Mouse (Mus musculus) left cerebral cortex, adult 2 months (tissue): ENCODE measurements around the gene Brwd1. TPM values are rescaled to one million over a fixed set of nuclear protein-coding genes. Genes with fewer than 3 reads are reported as not detected.

Source experiments
- DNase-seq, 2 experiments: peaks; one replicate each; pipeline ENCODE4 v3.0.0; 2021 to 2022; ENCODE audit warnings: low spot score in 2 of 2, mixed read lengths in 1 of 2; ENCODE audit errors: extremely low spot score in 1 of 2
- H3K27ac ChIP-seq: fragments of 200-600 bp; 2 replicates; pipeline ENCODE4 v1.8.1; 2022
- H3K4me3 ChIP-seq: fragments of 200-600 bp; 2 replicates; pipeline ENCODE4 v1.8.1; 2022
- CTCF ChIP-seq: fragments of 200-600 bp; IDR thresholded peaks from 2 replicates; pipeline ENCODE4 v1.8.1; 2022; ENCODE audit warnings: antibody characterized with exemption, mild to moderate bottlenecking, moderate library complexity
- intact Hi-C: fragments of 180-260 bp; cut with DNase I; formaldehyde crosslinking; loops from one replicate; pipeline ENCODE4 v1.15.1; 2025
- total RNA-seq, 2 experiments: library from RNA; stranded (reverse); gene quantifications; 2 replicates each; pipeline ENCODE4 v1.2.3; 2021

Gene Brwd1
- total RNA-seq, 2 experiments from 2014 or later: 164 to 167 TPM

GRCm38 (mm10) chr16:96095966-96096365, 13.6 kb upstream of the Brwd1 start:
- DNase-seq: no peak
- no peak overlapping the region for H3K27ac ChIP-seq
- H3K4me3 ChIP-seq: no peak overlapping the region
- no peak for TF ChIP-seq CTCF
- intact Hi-C loops: no loop called here

DNA sequence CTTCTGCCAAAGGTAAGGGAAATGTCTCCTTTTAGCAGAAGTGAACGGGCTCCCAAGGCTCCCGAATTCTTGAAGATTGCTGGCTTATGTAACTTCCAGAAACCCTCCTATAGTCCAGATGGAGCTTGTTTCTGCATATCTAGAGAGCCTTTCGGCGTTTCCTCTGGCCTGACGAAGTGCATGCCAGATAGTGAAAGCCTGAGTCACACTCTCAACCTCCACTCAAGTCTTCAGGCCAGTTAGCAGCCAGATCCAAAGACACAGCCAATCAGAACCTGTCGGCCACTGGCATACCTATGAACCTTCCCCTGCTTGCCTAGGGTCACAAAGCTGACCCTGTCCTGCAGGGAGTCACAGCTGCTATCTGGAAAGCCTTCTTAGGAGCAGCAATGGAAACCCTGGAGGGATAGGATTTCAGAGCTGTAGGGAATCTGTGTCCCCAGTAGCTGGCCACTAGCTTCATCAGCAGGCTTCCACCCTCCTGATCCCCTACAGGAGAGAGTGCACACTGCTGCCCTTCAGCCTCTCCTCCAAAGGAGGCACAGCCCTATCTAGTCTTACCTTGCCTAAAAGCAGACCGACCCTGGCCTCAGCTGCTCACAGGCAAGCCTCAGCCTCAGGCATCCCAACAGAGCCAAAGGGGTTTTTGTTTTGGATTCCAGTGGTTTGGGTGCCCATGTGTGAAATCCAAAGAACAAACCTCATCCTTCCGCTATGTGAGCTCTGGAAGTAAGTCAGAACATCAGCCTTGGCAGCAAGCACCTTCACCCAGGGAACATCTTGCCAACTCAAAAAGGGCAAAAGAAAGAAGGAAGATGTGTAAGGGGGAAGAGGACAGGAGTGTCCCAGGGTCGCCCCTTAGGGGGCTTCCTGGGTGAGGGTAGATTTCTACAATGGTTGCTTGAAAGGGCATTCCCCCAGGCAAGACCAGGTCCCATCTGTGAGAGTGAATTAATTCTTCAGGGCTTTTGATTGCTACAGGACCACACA, 9.5 kb upstream of the Brwd1 start:
- TF ChIP-seq CTCF: no peak; the same call in 1 of the 2 replicates
- Histone ChIP-seq H3K27ac (no peak overlapping the region; the same call in 1 of the 2 replicates), H3K4me3 (no peak overlapping the region)
- intact Hi-C loops: no loop called here
- no peak for DNase-seq

DNA sequence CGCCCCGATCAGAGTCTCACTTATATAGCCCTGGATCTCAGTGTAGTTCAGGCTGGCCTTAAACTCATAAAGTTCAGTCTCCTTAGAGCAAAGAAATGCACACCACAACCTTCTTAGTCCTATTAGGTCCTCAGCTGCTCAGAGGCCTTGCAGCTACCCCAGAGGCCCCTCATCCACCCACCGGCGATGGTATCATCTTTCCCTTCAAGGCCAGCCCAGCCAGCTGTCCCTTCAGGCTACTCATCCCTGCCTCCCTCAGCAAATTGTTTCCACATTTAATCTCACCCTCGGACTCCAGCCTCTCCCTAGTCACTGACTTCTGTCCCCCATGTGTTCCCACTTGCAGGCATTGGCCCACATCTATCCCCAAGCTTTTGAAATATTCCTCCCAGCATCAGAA, 5.8 kb upstream of the Brwd1 start:
- Histone ChIP-seq H3K27ac (no peak overlapping the region), H3K4me3 (no peak overlapping the region)
- intact Hi-C loops: no loop called here
- no peak for TF ChIP-seq CTCF
- DNase-seq: no peak

GRCm38 (mm10) chr16:96087436-96087835, 5.1 kb upstream of the Brwd1 start:
- intact Hi-C loops: no loop called here
- TF ChIP-seq CTCF: no peak; the same call in none of the 2 replicates
- Histone ChIP-seq H3K27ac (no peak overlapping the region), H3K4me3 (no peak overlapping the region)
- no peak for DNase-seq

GRCm38 (mm10) chr16:96087001-96087400, 4.7 kb upstream of the Brwd1 start:
- intact Hi-C loops: no loop called here
- no peak overlapping the region for H3K27ac ChIP-seq
- no peak for DNase-seq
- TF ChIP-seq CTCF: no peak
- H3K4me3 ChIP-seq: no peak overlapping the region

DNA sequence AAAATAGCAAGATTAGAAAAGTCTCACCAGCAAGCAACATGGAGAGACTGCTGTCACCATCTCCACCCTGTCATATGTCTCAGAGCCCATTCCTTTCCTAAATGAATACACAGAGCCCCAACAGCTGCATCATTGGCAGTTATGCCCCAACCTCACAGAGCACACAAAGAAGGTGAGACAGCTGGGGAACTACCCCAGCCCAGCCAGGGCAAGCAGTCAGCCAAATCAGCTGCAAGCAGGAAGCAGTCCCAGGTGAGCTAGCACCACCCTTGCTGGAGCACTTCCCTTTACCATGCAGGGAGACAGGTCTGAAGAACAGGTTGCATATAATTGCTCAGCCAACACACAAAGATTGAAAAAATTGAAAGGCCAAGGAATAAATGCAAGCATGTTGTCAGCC, 3.3 kb upstream of the Brwd1 start:
- intact Hi-C loops: no loop called here
- Histone ChIP-seq H3K4me3 (no peak overlapping the region), H3K27ac (no peak overlapping the region)
- no peak for TF ChIP-seq CTCF
- DNase-seq: no peak

- intact Hi-C loops: loop anchor here (1.0 to 2.0 kb wide), 2 partner anchors 45 to 62 kb away; partner anchors contain the start of gene Wrb
- DNase-seq: peak in 1 of 2 experiments; percentile 23
- Histone ChIP-seq H3K4me3 (peak overlapping the region; percentile 89), H3K27ac (peak overlapping the region; percentile 96)
- no peak for TF ChIP-seq CTCF
Observed at GRCm38 (mm10) chr16:96083179-96083646, 887 bp upstream of the Brwd1 start.

DNA sequence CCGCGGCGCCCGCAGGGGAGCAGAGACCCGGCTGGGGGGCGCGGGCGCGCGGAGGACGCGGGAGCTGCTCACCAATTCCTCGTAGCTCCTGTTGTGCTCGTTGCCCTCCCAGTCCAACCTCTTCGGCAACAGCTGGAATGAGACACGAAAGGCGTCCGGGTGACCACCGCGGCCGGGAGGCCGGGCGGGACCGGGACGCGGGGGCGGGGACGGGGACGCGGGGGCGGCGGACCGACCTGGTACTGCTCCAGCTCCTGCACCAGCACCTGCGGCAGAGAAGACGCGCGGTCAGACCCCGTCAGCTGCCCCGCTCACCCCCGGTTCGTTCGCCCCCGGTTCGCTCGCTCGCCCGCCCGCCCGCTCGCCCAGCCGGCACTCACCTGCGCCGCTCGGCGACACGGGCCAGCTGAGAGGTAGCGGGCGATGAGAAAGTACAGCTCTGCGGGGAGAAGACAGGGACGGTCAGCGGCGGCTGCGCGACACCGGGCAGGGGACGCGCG, 534 bp downstream of the Brwd1 start:
- no peak for TF ChIP-seq CTCF
- Histone ChIP-seq H3K4me3 (peak overlapping the region; percentile 89), H3K27ac (peak overlapping the region; percentile 97)
- intact Hi-C loops: loop anchor here (2.0 kb wide), 1 partner anchor 63 kb away; the partner anchor contains the start of gene Wrb
- peak in 1 of 2 experiments; percentile 59 for DNase-seq

DNA sequence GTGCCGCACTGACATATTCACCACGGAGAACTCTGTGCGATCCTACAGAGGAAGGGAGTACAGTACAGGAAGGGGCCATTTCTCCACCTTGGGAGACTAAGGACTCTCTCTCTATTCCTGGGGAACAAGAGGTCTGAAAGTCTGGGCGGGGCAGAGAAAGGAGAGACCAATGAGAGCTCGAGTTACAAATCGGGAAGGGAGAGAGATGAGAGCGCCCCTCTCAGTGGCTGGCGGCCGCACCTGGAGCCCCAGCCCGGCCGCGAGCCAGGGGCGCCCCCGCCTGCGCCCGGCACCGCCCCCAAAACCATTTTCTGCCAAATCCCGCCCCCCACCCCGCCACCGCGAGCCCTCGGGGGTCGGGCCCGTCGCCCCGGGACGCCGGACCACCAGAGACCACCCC, 995 bp downstream of the Brwd1 start:
- peak overlapping the region; percentile 97 for H3K27ac ChIP-seq
- TF ChIP-seq CTCF: no peak
- peak; percentile 91 to 93 for DNase-seq
- intact Hi-C loops: no loop called here
- H3K4me3 ChIP-seq: peak overlapping the region; percentile 89

DNA sequence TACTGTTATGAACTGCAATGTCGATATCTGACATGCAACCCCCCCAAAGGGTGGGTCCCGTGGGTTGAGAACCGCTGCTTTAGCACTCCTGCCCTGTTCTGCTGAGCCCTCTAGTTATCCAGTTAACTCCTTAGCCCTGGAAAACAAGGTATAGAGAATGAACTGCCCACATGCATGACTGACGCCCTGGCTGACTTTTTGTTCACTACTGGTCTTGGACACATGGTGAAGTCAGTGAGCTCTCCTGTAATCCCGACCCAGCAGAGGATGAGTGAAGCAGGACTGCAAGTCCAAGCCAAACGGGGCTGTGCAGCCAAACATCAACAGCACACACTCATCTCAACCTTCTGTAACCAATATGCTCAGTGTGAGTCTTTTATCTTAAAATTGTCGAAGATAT, 1.8 kb downstream of the Brwd1 start:
- TF ChIP-seq CTCF: no peak
- intact Hi-C loops: no loop called here

GRCm38 (mm10) chr16:96068364-96068763, 14.0 kb downstream of the Brwd1 start:
- Histone ChIP-seq H3K4me3 (no peak overlapping the region), H3K27ac (no peak overlapping the region)
- TF ChIP-seq CTCF: no peak
- intact Hi-C loops: loop anchor here (5.0 kb wide), 1 partner anchor 36 kb away; no protein-coding TSS in a partner anchor
- DNase-seq: no peak

More for the DNA sequence above, 1.8 kb downstream of the Brwd1 start:
- Histone ChIP-seq H3K27ac (no peak overlapping the region), H3K4me3 (no peak overlapping the region)
- no peak for DNase-seq

DNA sequence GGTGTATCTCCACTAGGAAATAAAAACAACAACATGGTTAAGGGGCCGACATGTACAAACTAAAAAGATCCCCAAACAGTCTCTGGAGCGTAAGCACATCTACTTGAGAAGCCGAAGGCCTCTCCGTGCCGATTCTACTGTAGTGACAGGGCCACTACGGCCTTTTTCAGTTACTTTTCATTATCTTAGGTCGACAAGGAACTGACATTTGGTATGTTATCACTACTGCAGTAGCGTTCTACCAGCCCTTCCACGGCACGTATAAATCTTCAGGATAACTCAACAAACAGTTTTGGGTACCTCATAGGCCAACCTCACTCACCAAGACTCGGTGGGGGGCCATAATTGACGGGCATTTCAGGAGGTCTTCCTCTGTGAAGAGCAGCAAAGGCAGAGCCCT, 16.2 kb downstream of the Brwd1 start:
- no peak for DNase-seq
- H3K27ac ChIP-seq: no peak overlapping the region
- no peak for TF ChIP-seq CTCF
- intact Hi-C loops: loop anchor here (5.0 kb wide), 1 partner anchor 34 kb away; no protein-coding TSS in a partner anchor
- H3K4me3 ChIP-seq: no peak overlapping the region
